Mouse (Mus musculus): Measurements from ENCODE around the gene Akap1. TPM values are rescaled to one million over a fixed set of nuclear protein-coding genes. Genes with fewer than 3 reads are reported as not detected.

The Akap1 gene
- total RNA-seq, 2 experiments from 2014 or later, result 39.8 to 40.1 TPM

DNA sequence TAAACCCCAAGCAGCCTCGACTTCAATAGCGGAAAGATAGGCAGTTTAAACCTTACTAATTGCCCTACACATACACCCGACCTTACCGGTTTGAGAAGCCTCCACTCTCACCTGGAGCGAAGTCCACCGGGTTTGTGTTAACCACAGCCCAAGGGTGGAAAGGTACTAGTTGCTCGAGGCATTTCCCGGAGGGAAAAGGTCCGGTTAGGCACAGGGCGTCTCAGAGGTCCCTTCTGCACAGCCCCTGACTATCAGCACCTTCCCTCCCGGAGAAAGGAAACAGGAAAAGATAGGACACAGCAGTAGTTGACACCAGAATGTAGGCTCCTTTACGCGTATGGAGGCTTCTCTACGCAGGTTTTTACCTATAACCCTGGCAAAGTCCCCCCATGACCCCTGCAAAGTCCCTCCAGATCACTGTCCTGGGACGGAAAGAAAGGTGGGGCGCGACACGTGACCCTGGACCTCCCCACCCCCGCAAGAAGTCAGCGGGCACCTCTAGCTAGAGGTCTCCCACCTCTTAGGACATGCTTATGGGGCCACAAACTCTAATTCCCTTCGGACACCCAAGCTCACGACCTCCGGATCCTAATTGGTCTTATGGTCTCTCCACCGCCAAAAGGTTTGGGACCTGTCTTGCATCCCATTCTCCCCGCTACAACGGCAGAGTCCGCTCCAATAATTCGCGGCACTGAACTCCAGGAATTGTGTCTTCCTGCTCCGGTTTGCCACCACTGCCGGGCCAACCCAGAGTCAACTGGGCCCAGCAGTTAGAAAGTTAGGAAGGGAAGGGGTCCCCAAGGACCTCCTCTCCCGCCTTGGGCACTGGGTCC is 1.1 kb downstream of the Akap1 start:
- Histone ChIP-seq H3K27ac (peak overlapping the region; percentile 73; the same call in 1 of the 2 replicates), H3K4me3 (peak overlapping the region; percentile 95)
- intact Hi-C loops (cut with DNase I), result loop anchor here (5.0 kb wide), 2 partner anchors 94 to 109 kb away; partner anchors contain the start of genes Coil and Scpep1
- TF ChIP-seq CTCF (IDR thresholded peaks at IDR 0.05), result no peak
- no peak for DNase-seq (ENCODE audit: extremely low spot score in 1 of 2, low spot score in 2 of 2)

DNA sequence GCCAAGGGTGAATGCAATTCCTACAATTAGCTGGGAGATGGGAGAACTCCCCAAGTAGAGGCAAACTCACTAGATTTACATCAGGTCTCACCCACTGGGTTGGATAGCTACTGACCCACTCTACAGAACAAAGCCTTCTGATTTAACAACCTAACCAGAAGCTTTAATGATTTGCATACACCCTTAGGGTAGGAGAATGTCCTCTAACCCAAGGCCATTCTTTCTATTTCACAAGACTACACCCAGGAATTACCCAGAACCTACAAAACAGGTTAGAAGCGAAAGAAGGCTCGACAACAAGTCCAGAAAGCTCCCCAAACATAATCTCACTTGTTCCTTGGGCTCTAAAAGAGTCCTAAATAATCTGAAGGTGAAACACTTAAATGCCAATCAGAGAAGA is 2.0 kb downstream of the Akap1 start:
- no peak for DNase-seq (ENCODE audit: extremely low spot score in 1 of 2, low spot score in 2 of 2)
- Histone ChIP-seq H3K27ac (no peak overlapping the region), H3K4me3 (peak overlapping the region; percentile 95)
- TF ChIP-seq CTCF (IDR thresholded peaks at IDR 0.05), result no peak
- intact Hi-C loops (cut with DNase I), result loop anchor here (5.0 kb wide), 2 partner anchors 95 to 110 kb away; partner anchors contain the start of genes Coil and Scpep1

DNA sequence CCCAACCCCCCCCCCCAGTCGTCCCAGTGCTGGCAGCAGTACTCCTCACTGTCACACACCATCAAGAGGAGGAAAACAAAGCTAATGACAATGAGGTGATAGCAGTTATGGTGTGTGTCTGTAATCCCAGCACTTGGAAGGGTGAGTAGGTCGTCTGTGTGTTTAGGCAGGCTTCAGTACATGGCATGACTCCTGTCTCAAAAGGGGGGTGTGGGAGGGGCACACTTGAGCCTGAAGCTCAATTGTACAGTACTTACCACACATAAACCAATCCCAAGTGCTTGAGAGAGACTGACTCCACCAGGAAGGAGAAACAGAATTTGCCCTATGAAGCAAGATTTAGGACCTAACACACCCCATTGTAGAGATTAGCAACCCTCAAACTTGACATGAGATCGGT is 3.3 kb downstream of the Akap1 start:
- H3K4me3 ChIP-seq, result no peak overlapping the region
- intact Hi-C loops (cut with DNase I), result loop anchor here (5.0 kb wide), 2 partner anchors 96 to 111 kb away; partner anchors contain the start of genes Coil and Scpep1
- no peak overlapping the region for H3K27ac ChIP-seq
- DNase-seq (ENCODE audit: extremely low spot score in 1 of 2, low spot score in 2 of 2), result no peak
- no peak for TF ChIP-seq CTCF (IDR thresholded peaks at IDR 0.05)

GRCm38 (mm10) chr11:88860641-88861040 is 3.7 kb downstream of the Akap1 start:
- intact Hi-C loops (cut with DNase I), result loop anchor here (5.0 kb wide), 2 partner anchors 97 to 112 kb away; partner anchors contain the start of genes Coil and Scpep1
- no peak for TF ChIP-seq CTCF (IDR thresholded peaks at IDR 0.05)
- no peak overlapping the region for H3K4me3 ChIP-seq
- no peak overlapping the region for H3K27ac ChIP-seq
- no peak for DNase-seq (ENCODE audit: extremely low spot score in 1 of 2, low spot score in 2 of 2)

GRCm38 (mm10) chr11:88857311-88858005 is 6.9 kb downstream of the Akap1 start:
- intact Hi-C loops (cut with DNase I), result no loop called here
- no peak overlapping the region for H3K27ac ChIP-seq
- DNase-seq (ENCODE audit: extremely low spot score in 1 of 2, low spot score in 2 of 2), result no peak
- no peak for TF ChIP-seq CTCF (IDR thresholded peaks at IDR 0.05)
- no peak overlapping the region for H3K4me3 ChIP-seq

GRCm38 (mm10) chr11:88856383-88856782 is 8.0 kb downstream of the Akap1 start:
- Histone ChIP-seq H3K4me3 (no peak overlapping the region), H3K27ac (no peak overlapping the region)
- no peak for TF ChIP-seq CTCF (IDR thresholded peaks at IDR 0.05)
- intact Hi-C loops (cut with DNase I), result no loop called here
- no peak for DNase-seq (ENCODE audit: extremely low spot score in 1 of 2, low spot score in 2 of 2)

- no peak overlapping the region for H3K27ac ChIP-seq
- DNase-seq (ENCODE audit: extremely low spot score in 1 of 2, low spot score in 2 of 2), result no peak
- intact Hi-C loops (cut with DNase I), result no loop called here
- H3K4me3 ChIP-seq, result no peak overlapping the region
- no peak for TF ChIP-seq CTCF (IDR thresholded peaks at IDR 0.05)
These were observed 8.6 kb downstream of the Akap1 start for GRCm38 (mm10) chr11:88855795-88856194.

- no peak for TF ChIP-seq CTCF (IDR thresholded peaks at IDR 0.05)
- H3K4me3 ChIP-seq, result no peak overlapping the region
- intact Hi-C loops (cut with DNase I), result no loop called here
These were observed 10.8 kb downstream of the Akap1 start for GRCm38 (mm10) chr11:88853588-88853987.

DNA sequence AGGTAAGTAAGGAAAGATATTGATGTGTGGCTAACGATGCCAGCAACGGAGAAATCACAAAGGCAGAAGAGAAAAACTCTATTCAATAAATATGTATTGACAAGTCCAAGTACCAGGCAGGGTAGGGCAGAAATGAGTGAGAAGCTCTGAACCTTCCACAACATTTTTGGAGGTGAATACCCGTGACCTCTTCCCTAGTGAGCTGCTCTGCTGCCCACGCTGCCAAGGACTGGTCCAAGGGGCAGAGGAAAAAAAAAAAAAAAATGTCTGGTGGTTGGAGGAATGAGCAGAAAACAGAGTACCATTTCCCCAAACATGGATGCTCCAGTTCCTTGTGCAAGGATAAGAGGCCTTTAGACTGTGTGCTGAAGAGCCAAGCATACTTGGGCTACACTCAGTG is 11.6 kb downstream of the Akap1 start:
- intact Hi-C loops (cut with DNase I), result no loop called here
- H3K27ac ChIP-seq, result no peak overlapping the region
- no peak for TF ChIP-seq CTCF (IDR thresholded peaks at IDR 0.05)
- no peak for DNase-seq (ENCODE audit: extremely low spot score in 1 of 2, low spot score in 2 of 2)
- H3K4me3 ChIP-seq, result no peak overlapping the region

More at GRCm38 (mm10) chr11:88853588-88853987, 10.8 kb downstream of the Akap1 start:
- no peak for DNase-seq (ENCODE audit: extremely low spot score in 1 of 2, low spot score in 2 of 2)
- no peak overlapping the region for H3K27ac ChIP-seq

GRCm38 (mm10) chr11:88851049-88851825 is 13.1 kb downstream of the Akap1 start:
- Histone ChIP-seq H3K4me3 (no peak overlapping the region), H3K27ac (no peak overlapping the region)
- TF ChIP-seq CTCF (IDR thresholded peaks at IDR 0.05), result no peak
- no peak for DNase-seq (ENCODE audit: extremely low spot score in 1 of 2, low spot score in 2 of 2)
- intact Hi-C loops (cut with DNase I), result no loop called here

DNA sequence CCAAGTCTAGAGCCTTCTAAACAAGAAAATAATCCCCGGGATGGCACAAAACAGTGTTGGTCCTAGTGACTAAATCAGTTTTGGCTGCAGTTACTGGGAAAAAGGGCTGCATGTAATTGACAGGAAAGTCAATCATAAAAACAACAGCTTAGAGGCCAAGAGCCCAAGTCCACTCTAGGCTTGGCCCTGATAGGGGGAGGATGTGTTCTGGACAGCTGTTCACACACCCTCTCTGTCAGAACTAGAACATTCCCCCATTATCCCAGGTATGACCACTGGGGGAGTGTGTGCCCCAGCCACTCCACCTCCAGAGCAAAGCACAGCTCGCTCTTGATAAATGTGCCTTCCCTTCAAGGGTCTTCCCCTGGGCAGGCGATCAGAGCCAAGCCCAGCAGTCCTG is 14.7 kb downstream of the Akap1 start:
- H3K27ac ChIP-seq, result no peak overlapping the region
- intact Hi-C loops (cut with DNase I), result no loop called here
- TF ChIP-seq CTCF (IDR thresholded peaks at IDR 0.05), result peak; percentile 29
- DNase-seq (ENCODE audit: extremely low spot score in 1 of 2, low spot score in 2 of 2), result no peak
- H3K4me3 ChIP-seq, result no peak overlapping the region
